Mouse (Mus musculus) neural tube, embryonic 14.5 days (tissue): ENCODE measurements around the gene Apoc3. TPM values are rescaled to one million over a fixed set of nuclear protein-coding genes. Genes with fewer than 3 reads are reported as not detected.

Experiments used
- ATAC-seq: fragments of 200-750 bp; cut with Nextera tagmentation; 2 replicates; pipeline ENCODE4 v1.8.0; 2017; ENCODE audit warnings: low read depth, mild to moderate bottlenecking, moderate TSS enrichment, moderate library complexity
- H3K27ac ChIP-seq: fragments of 300-500 bp; sonication (generic); 2 replicates; pipeline ENCODE4 v1.5.1; 2014; ENCODE audit warnings: low read depth, mild to moderate bottlenecking, control low read depth, low read length, moderate library complexity, mixed read lengths
- H3K27me3 ChIP-seq: fragments of 300-500 bp; sonication (generic); 2 replicates; pipeline ENCODE4 v1.6.1; 2014; ENCODE audit warnings: low read length; ENCODE audit not compliant: control insufficient read depth, insufficient read depth
- H3K36me3 ChIP-seq: fragments of 300-500 bp; sonication (generic); 2 replicates; pipeline ENCODE4 v1.6.1; 2014; ENCODE audit warnings: low read length, mixed read lengths; ENCODE audit not compliant: control insufficient read depth, insufficient read depth
- H3K4me1 ChIP-seq: fragments of 300-500 bp; sonication (generic); 2 replicates; pipeline ENCODE4 v1.6.1; 2014; ENCODE audit warnings: low read length; ENCODE audit not compliant: control insufficient read depth, insufficient read depth
- H3K4me2 ChIP-seq: fragments of 300-500 bp; sonication (generic); 2 replicates; pipeline ENCODE4 v1.6.1; 2014; ENCODE audit warnings: mild to moderate bottlenecking, low read depth, low read length, control low read depth
- H3K4me3 ChIP-seq: fragments of 300-500 bp; sonication (generic); 2 replicates; pipeline ENCODE4 v1.5.1; 2014; ENCODE audit warnings: low read depth, low read length, control low read depth, mixed read lengths
- H3K9ac ChIP-seq: fragments of 300-500 bp; sonication (generic); replicated peaks from 2 replicates; pipeline ENCODE4 v1.6.1; 2014; ENCODE audit warnings: low read depth, mild to moderate bottlenecking, control low read depth, low read length, mixed read lengths
- H3K9me3 ChIP-seq: fragments of 300-500 bp; sonication (generic); 2 replicates; pipeline ENCODE4 v1.6.1; 2016; ENCODE audit warnings: low read length; ENCODE audit not compliant: control insufficient read depth
- whole genome bisulfite sequencing: fragments of 180-500 bp; shearing (Covaris S2); extraction: QIAGEN DNeasy Blood & Tissue Kit; methylation state at CpG from one replicate; pipeline ENCODE4 v1.1.7; 2014; 5-methylcytosine and 5-hydroxymethylcytosine counted together
- polyA plus RNA-seq: library from polyadenylated mRNA; unstranded; fragments of >200 nt; fragmentation: Nextera tagmentation; extraction: Ambion mirVana; gene quantifications from 2 replicates; pipeline ENCODE4 v1.2.1, GENCODE M21; 2014

Gene Apoc3
- polyA plus RNA-seq: not detected in 2 replicates

GRCm38 (mm10) chr9:46235596-46235648, at the start of gene Apoc3:
TSS of gene Apoc3 (minus strand) at chr9:46235636.
- no peak for ATAC-seq
- Histone ChIP-seq H3K36me3 (no peaks in the 10 kb centered on the region), H3K4me3 (no peak within 1 kb of the TSS), H3K9ac (no peak within 1 kb of the TSS), H3K4me1 (no peaks in the 10 kb centered on the region; the same call in 1 of the 2 replicates), H3K4me2 (no peak within 1 kb of the TSS), H3K27ac (no peak within 1 kb of the TSS), H3K27me3 (no peaks in the 10 kb centered on the region), H3K9me3 (no peaks in the 10 kb centered on the region)

- peak within 1 kb of the TSS; percentile 80 for H3K9ac ChIP-seq
- H3K4me3 ChIP-seq: peak within 1 kb of the TSS; percentile 75
- peaks cover 7% of the 10 kb centered on the region; the same call in 1 of the 2 replicates for H3K4me1 ChIP-seq
- peak; percentile 89 for ATAC-seq
- no peaks in the 10 kb centered on the region for H3K27me3 ChIP-seq
- peaks cover 29% of the 10 kb centered on the region for H3K36me3 ChIP-seq
- no peaks in the 10 kb centered on the region for H3K9me3 ChIP-seq
- peak within 1 kb of the TSS; percentile 74; the same call in 1 of the 2 replicates for H3K27ac ChIP-seq
- H3K4me2 ChIP-seq: peak within 1 kb of the TSS; percentile 55
- under 1% methylated on average over 55 of the region's 55 CpGs for WGBS
Measured at GRCm38 (mm10) chr9:46282631-46283436, 47.4 kb upstream of the Apoc3 start, which contains the start of gene Bud13. TSS of gene Bud13 (plus strand) at chr9:46283008.

- Histone ChIP-seq H3K9ac (no peak overlapping the region), H3K36me3 (peaks cover 26% of the 10 kb centered on the region), H3K27ac (no peak overlapping the region), H3K4me3 (no peak overlapping the region), H3K9me3 (no peaks in the 10 kb centered on the region), H3K4me2 (no peak overlapping the region), H3K27me3 (no peaks in the 10 kb centered on the region), H3K4me1 (peaks cover 6% of the 10 kb centered on the region)
- no peak for ATAC-seq
- 91% methylated on average over 9 of the region's 9 CpGs for WGBS
Measured at GRCm38 (mm10) chr9:46274494-46274893, 39.1 kb upstream of the Apoc3 start.

GRCm38 (mm10) chr9:46272677-46273454, 37.4 kb upstream of the Apoc3 start, which contains the start of gene Zpr1:
TSS of gene Zpr1 (plus strand) at chr9:46273064.
- H3K4me3 ChIP-seq: peak within 1 kb of the TSS; percentile 73

GRCm38 (mm10) chr9:46272070-46272469, 36.6 kb upstream of the Apoc3 start:
- ATAC-seq: no peak
- 87% methylated on average over 9 of the region's 9 CpGs for WGBS
- Histone ChIP-seq H3K36me3 (peaks cover 17% of the 10 kb centered on the region), H3K4me3 (no peak overlapping the region), H3K27ac (no peak overlapping the region), H3K4me1 (peaks cover 6% of the 10 kb centered on the region), H3K9ac (no peak overlapping the region), H3K9me3 (no peaks in the 10 kb centered on the region), H3K27me3 (no peaks in the 10 kb centered on the region), H3K4me2 (no peak overlapping the region; the same call in 1 of the 2 replicates)

More at GRCm38 (mm10) chr9:46272677-46273454, 37.4 kb upstream of the Apoc3 start, which contains the start of gene Zpr1:
- peaks cover 22% of the 10 kb centered on the region for H3K36me3 ChIP-seq
- no peak within 1 kb of the TSS; the same call in 1 of the 2 replicates for H3K27ac ChIP-seq
- peaks cover 6% of the 10 kb centered on the region for H3K4me1 ChIP-seq
- ATAC-seq: peak; percentile 95
- no peaks in the 10 kb centered on the region for H3K27me3 ChIP-seq
- 5% methylated on average over 42 of the region's 45 CpGs for WGBS
- no peaks in the 10 kb centered on the region for H3K9me3 ChIP-seq
- peak within 1 kb of the TSS; percentile 93 for H3K4me2 ChIP-seq
- H3K9ac ChIP-seq: peak within 1 kb of the TSS; percentile 68

GRCm38 (mm10) chr9:46270782-46271181, 35.3 kb upstream of the Apoc3 start:
- Histone ChIP-seq H3K9ac (no peak overlapping the region), H3K36me3 (peaks cover 5% of the 10 kb centered on the region; the same call in 1 of the 2 replicates), H3K27me3 (no peaks in the 10 kb centered on the region), H3K4me3 (no peak overlapping the region), H3K4me1 (peaks cover 6% of the 10 kb centered on the region), H3K9me3 (no peaks in the 10 kb centered on the region), H3K27ac (no peak overlapping the region), H3K4me2 (no peak overlapping the region)
- WGBS: 98% methylated on average over 4 of the region's 4 CpGs
- ATAC-seq: no peak

GRCm38 (mm10) chr9:46269125-46269524, 33.7 kb upstream of the Apoc3 start:
- Histone ChIP-seq H3K27ac (no peak overlapping the region), H3K27me3 (no peaks in the 10 kb centered on the region), H3K4me1 (peaks cover 6% of the 10 kb centered on the region), H3K4me3 (no peak overlapping the region), H3K36me3 (no peaks in the 10 kb centered on the region), H3K4me2 (no peak overlapping the region), H3K9ac (no peak overlapping the region), H3K9me3 (no peaks in the 10 kb centered on the region)
- 88% methylated on average over 5 of the region's 5 CpGs for WGBS
- ATAC-seq: no peak

GRCm38 (mm10) chr9:46268343-46268873, 33.0 kb upstream of the Apoc3 start, which contains the start of gene Apoa5:
TSS of gene Apoa5 (plus strand) at chr9:46268633.
- no peak for ATAC-seq
- Histone ChIP-seq H3K27me3 (no peaks in the 10 kb centered on the region), H3K4me2 (no peak within 1 kb of the TSS), H3K4me1 (no peaks in the 10 kb centered on the region), H3K36me3 (no peaks in the 10 kb centered on the region), H3K9ac (no peak within 1 kb of the TSS), H3K4me3 (no peak within 1 kb of the TSS), H3K27ac (no peak within 1 kb of the TSS), H3K9me3 (no peaks in the 10 kb centered on the region)
- WGBS: 61% methylated on average over 7 of the region's 7 CpGs

GRCm38 (mm10) chr9:46261131-46261530, 25.7 kb upstream of the Apoc3 start:
- no peak overlapping the region for H3K4me3 ChIP-seq
- H3K27ac ChIP-seq: no peak overlapping the region
- ATAC-seq: no peak
- H3K9ac ChIP-seq: no peak overlapping the region
- no peak overlapping the region for H3K4me2 ChIP-seq
- no peaks in the 10 kb centered on the region for H3K9me3 ChIP-seq
- no peaks in the 10 kb centered on the region for H3K4me1 ChIP-seq
- WGBS: 89% methylated on average over 7 of the region's 7 CpGs
- no peaks in the 10 kb centered on the region for H3K36me3 ChIP-seq
- H3K27me3 ChIP-seq: no peaks in the 10 kb centered on the region
